Mouse (Mus musculus): ENCODE results near the gene Pde4c.

The Pde4c gene

DNA sequence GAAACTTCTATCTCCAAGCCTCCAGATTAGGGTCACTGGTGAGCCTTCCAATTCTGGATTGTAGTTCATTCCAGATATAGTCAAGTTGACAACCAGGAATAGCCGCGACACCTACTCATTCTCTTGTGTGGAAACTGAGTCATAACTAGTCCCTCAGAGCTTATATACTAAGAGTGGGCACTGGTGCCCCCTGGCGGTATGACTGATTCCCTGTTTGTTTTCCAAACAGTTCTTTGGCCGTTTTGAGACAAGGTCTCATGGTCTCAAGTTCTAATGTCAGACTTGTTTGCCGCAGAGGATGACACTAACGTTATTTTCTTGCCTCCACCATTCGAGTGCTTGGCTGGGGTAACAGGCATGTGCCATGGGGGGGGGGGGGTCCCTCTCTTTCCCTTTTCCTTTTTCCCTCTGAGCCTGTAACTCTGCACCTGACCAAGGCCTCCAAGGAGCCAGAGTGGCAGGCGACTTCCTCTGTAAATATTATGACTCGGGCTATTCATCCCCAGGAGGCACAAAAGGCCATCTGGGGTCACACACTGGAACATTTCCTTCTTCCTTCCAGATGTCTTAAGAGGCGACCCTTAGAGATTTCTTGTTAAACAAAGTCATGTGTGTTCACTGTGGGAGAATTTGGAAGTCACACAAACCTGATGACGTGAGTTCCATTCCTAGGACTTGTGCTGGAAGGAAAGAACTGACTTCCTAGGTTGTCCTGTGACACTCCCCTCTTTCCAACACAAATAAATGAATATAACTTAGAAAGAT is 28.7 kb downstream of the Pde4c start:
- no peak for DNase-seq (ENCODE audit: low read depth)

GRCm38 (mm10) chr8:70753151-70753550 is 29.6 kb downstream of the Pde4c start:
- no peak for DNase-seq (ENCODE audit: low read depth)

DNA sequence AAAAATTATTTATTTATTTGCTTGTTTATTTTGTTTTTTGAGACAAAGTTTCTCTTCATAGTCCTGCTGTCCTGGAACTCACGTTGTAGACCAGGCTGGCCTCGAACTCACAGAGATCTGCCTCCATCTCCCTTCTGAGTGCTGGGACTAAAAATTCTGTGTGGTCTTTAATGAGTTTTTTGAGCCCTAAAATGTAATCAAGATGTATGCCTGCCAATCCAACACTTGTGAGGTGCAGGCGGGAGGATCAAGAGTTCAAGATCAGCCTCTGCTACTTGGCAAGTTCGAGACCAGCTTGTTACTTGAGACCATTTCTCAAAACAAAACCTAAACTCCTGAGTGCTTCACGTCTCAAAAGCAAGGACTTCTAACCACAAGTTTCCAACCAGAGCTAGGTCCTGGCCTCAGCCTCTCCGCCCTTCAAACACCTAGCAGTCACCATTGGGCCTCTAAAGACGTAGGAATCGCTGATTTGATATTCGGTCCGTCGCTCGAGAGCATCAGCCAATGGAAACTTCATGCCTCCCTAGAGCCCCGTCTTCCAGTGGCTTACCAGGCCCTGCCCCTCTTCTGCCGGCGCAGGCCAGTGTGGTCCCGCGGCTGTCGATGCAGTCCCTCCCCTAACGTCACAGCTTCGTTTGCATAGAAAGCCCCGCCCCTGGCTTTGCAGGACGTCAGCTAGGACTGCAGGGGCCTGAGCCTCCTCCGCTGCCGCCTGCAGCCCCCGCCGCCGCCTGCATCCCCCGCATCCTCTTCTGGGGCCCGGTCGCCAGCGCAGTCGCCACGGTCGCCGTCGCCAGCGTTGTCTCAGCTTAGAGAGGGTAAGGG is 30.7 kb downstream of the Pde4c start, which contains the start of gene Rab3a:
Rab3a (plus strand) TSS at position 637 of the 828 bp plus-strand sequence.
- DNase-seq (ENCODE audit: low read depth), result peak; percentile 97

DNA sequence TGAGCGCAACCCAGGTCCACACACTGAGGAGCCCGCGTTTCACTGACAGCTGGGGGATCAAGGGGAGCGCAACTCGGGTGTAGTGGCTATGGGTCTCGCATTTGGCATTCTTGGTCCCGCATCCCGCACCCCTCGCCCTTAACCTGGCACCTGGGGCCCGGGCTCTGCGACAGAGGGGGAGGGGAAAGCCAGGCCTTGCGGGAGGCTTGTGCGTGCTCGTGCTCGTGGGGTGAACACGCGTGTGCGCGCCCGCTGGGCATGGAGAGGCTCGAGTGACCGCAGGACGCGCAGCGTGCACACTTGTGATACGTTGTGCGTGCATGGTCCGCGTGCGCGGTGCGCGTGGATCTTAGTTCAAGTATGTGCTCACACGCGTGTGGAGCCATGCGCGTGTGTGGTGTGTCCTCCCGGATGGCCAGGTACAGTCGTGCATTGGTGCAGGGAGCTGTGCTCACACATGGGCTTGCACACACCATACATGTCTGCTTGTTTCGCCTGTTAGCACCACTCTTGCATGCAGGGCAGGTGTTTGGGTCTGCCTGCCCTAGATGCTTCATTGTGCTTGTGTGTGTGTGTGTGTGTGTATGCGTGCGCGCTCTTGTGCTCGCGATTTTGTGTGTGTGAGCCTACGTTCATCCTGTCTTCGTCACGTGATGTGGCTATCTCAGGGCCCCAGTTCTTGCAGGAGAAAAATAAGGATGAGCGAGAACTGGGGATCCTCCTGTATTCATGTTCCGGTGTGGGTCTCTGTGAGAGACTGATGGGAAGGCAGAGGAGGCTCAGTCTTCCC is 31.5 kb downstream of the Pde4c start:
- DNase-seq (ENCODE audit: low read depth), result no peak

DNA sequence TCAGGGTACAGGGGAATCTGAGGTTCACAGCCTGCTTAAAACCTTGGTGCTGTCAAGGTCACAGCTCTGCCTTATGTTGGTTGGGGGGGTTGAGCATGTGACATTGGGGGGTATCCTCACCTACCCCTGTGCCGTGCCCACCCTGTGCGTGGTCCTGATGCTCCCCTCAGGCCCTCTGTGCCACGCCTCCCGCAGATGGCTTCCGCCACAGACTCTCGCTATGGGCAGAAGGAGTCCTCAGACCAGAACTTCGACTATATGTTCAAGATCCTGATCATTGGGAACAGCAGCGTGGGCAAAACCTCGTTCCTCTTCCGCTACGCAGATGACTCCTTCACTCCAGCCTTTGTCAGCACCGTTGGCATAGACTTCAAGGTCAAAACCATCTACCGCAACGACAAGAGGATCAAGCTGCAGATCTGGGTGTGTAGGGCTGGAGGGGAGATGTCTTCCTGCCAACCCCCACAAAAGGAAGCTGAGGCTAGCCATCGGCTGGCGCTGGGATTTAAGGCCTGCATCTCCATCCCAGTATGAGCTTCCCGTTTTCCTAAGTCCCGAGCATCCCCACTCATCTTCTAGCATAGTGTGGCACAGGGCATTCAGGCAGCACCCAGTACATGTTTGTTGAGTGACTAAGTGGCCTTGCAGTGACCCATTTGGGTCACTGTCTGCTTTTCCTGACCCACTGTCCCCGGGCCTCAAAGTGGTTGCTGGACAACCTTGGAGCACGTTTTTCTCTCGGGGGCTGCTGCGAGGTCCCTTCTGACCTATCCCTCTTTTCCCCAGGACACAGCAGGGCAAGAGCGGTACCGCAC is 32.3 kb downstream of the Pde4c start:
- no peak for DNase-seq (ENCODE audit: low read depth)

GRCm38 (mm10) chr8:70756476-70757040 is 33.0 kb downstream of the Pde4c start:
- no peak for DNase-seq (ENCODE audit: low read depth)

- no peak for DNase-seq (ENCODE audit: low read depth)
Measured at GRCm38 (mm10) chr8:70757523-70758307, 34.2 kb downstream of the Pde4c start.

DNA sequence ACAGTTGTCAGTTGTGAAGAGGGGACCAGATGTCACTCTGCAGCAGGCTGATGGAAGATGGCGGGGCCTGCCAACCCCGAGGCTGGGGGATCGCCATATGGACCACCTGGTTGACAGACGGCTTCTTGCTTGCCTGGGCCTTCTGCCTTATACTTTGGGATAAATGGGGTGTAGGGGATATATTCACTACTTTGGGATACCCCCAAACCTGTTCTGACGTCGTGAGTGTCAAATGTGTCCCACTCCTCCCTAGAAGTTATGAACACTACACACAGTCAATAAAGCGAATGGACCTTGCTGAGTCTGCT is 34.7 kb downstream of the Pde4c start:
- DNase-seq (ENCODE audit: low read depth), result no peak

DNA sequence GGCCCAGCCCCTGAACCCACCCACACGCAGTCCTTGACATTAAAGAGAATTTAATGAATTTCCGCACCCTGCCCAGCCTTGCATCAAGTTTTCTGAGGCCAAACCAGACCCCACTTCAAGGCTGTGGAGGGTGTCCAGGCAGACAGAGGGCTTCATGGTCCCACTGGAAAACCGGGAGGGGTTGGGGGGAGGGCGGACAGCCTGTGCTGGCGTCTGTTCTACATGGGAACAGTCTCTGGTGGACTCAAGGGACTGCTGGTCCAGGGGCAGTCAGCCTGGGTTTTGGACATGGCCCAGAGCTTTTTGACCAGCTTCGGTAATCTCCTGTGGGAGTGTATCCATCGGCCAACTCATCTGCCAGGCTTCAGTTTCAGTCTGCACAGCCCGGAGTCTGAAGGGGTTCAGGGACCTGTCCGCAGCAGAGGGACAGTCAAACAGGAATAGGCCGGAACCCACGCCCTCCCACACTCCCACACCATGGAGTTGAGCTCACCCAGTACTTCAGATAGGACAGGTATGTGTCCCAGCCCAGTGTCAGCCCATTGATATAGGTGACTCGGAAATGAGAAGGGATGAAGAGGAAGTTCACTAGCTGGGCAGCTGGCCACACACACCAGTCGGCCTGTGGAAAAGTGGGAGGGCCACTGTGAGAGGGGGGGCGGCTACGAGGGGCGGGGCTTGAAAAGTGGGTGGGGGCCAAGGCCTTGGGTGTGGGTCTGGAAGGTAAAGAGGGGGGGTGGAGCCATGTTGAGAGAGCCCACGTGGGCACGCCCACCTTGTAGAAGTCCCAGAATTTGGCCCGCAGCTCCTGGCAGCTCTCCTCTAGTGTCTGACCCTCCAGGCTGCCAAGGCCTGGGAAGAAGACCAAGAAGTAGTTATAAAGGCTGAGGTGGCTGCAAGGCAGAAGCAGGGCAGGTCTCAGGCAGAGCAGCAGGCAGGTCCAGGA is 35.4 kb downstream of the Pde4c start:
- DNase-seq (ENCODE audit: low read depth), result no peak

- no peak for DNase-seq (ENCODE audit: low read depth)
Measured at GRCm38 (mm10) chr8:70760350-70760749, 36.8 kb downstream of the Pde4c start.

DNA sequence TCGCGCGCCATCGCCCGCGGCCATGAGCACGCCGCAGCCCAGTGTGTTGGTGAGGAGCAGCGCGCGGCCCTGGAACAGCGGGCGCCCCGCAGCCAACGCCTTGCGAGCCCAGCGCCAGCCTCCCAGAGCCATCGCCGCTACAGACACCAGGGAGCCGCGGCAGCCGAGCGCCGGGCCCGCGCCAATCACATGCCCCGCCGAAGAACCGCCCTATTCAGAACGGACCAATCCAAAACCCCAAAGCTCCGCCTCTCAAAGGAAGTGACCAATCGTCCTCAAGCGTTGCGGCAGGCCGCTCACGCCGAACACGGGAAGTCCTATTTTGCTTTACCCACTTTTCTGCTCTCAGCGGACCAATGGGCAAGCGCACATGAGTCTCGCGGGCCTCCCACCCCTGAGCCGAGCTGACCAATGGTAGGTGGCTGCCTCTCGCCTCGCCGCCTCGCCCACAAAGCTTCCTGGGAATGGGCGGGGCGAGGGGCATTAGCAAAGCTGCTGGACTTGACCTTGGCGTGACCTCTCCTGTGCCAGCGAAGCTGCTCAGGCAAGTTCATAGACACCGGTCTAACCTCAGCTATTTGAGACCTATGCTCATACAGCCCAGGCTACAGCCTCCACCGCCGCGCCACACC is 37.4 kb downstream of the Pde4c start, which contains the start of gene Mpv17l2:
Mpv17l2 (minus strand) TSS at position 172 of the 632 bp plus-strand sequence.
- DNase-seq (ENCODE audit: low read depth), result peak; percentile 99

GRCm38 (mm10) chr8:70762118-70762517 is 38.6 kb downstream of the Pde4c start:
- no peak for DNase-seq (ENCODE audit: low read depth)

DNA sequence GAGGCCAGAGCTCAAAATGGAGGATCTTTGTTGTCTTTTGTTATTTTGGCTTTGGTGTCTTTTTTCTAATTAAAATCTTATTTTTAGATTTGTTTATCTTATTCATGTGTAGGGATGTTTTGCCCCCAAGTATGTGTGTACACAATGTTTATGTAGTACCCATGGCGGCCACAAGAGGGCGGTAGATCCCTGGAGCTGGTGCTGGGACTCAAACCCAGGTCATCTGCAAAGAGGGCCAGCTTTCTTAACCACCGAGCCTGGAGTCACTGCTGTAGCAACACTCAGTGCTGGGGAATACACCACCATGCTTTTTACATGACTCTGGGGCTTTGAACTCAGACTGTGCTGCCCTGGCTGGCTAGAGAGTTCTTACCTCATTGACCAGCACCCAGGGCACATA is 39.8 kb downstream of the Pde4c start:
- no peak for DNase-seq (ENCODE audit: low read depth)

GRCm38 (mm10) chr8:70764026-70764425 is 40.5 kb downstream of the Pde4c start:
- peak; percentile 89 for DNase-seq (ENCODE audit: low read depth)

DNA sequence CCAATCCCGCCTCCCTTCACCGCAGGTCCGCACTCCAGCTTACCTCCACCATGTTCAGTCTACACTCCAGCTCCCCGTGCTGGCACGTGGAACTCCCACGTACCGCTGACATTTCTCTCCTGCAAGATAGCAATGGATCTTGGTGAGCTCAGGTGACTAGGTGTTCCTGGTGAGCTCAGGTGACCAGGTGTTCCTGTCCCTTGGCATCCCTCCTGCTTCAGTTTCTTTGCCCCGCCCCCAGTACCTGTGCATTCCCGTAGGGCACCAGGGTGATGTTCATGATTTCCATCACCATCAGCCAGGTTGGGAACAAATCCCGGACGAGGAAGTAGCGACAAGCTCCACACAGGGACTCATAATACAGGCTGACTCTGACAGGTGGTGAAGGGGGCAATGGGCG is 41.2 kb downstream of the Pde4c start:
- no peak for DNase-seq (ENCODE audit: low read depth)

GRCm38 (mm10) chr8:70765329-70765728 is 41.8 kb downstream of the Pde4c start:
- DNase-seq (ENCODE audit: low read depth), result no peak

DNA sequence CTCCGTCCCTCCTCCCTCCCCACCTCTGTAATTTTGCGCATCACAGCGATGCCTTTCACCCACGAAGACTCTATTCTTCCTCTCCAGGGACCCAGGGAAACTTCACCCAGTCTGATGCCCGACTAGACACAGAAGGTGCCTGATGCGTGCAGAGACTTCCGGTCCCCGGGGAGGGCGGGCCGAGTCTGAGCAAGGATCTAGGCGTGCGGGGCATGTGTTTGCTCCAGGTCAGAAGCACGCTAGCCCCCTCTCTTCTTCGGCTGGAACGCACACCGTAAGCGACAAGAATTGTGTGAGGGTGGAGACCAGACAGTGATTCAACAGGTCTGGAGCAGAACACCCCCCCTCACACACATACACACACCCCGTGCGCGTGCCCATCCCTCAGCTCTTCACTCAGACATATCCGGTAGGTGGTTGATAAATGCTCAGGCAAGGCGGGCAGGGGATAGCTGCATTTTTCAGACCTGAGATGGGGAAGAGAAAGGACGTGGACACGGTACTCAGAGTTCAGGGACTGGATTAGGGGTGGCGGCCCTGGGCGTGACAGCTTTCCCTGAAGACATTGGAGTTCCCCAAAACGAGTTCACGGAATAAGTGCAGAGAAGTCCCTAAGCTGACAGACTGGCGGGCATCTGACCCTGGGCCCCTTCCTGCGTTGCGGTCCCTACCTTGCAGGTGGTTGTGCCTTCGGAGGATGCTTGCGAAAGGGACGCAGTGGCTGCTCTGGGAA is 42.5 kb downstream of the Pde4c start:
- DNase-seq (ENCODE audit: low read depth), result no peak

Measured in c-Kit-positive CD71-positive TER-119-negative erythroid progenitor cells, embryonic 14.5 days (primary cell).